Mouse (Mus musculus): Measurements from ENCODE around the gene Ttc7b.

Ttc7b gene

DNA sequence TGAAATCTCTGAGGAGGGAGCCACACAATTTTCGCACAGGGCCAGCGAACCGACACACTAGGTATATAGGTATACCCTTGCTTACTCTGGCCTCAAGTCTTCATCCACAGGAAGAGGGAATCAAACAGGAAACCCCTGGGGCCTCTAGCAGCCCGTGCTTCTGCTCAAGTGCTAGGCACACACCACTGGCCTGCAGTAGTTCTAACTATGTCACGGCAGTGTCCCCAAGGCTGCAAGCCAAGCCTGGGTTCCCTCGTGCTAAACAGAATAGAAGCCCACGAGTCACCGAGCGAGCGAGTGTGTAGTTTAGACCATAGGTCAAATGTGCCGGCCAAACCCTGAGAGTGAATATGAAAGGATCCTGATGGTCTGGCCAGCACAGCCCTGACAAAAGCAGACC lies 114.5 kb downstream of the Ttc7b start:
- no peak for DNase-seq

DNA sequence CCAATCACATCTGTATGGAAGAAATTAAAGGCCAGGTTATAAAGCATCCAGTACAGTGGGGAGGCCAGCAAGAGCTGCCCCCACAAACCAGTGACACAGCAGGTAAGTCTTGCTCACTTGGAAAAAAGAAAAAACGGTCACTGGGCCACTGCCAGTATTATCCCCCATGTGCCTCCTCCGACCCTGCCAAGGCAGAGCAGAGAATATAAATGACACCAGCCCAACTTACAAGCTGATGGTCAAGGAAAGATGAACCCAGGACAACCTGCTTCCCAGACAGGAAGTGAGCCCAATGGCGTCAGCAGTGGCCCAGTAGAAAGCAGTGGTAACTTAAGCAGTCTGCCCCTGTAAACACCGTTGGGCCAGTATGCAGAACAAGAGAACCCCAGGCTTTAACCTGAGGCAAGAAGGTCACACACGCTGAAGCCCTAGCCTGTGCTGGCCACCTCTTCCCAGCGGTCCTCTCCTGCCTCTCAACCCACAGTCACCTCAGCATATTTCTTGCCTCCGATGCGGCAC lies 115.1 kb downstream of the Ttc7b start:
- no peak for DNase-seq

GRCm38 (mm10) chr12:100404430-100404829 lies 116.2 kb downstream of the Ttc7b start:
- DNase-seq, result no peak

DNA sequence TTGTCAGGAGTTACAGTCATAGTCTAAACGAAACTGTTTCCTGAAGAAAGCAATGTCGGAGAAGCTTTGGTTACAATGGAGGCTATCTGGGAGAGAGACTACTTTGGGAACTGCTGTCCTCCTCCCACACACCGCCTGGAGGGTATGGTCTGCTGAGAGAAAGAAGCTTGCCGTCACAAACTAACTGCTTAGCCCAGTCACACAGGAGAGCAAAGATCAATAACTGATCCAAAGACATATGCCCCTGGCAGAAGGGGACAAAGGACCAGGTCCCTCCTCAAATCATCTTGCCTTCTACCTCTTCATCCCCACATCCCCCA lies 117.7 kb downstream of the Ttc7b start:
- DNase-seq, result no peak

DNA sequence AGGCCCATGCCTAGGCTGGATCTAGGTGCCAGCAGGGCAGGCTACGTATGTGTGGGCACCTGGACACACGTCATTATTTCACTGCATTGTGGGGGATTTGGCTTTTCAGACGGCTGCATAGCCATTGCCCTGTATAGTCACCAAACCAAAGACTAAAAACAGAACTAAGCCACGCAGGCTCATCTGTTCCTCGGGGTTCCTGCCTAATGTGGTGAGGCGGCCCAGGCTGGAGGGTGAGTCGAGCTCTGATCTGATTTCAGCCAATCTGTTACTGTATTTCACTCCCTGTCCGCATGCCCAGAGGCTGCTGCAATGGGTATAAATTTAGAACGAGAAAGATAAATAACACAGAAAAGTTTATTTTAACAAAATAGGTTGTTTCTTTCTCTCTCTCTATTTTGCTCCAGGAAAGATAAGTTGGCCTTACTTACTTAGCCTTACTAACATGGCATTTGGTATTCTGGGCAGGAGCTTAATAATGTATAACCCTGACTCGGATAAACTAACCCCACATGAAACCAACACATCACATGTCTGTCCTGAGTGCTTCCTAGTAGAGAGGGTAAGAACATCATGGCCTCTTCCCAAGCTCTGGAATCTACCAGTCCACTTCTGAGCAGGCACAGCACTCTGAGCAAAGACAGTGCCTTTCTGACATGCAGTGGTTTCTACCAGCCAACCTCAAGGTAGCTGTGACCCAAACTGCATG lies 118.2 kb downstream of the Ttc7b start:
- no peak for DNase-seq

- DNase-seq, result peak; percentile 13
Observed at GRCm38 (mm10) chr12:100400119-100400518, 120.5 kb downstream of the Ttc7b start.

- no peak for DNase-seq
Observed at GRCm38 (mm10) chr12:100399126-100399727, 121.4 kb downstream of the Ttc7b start.

DNA sequence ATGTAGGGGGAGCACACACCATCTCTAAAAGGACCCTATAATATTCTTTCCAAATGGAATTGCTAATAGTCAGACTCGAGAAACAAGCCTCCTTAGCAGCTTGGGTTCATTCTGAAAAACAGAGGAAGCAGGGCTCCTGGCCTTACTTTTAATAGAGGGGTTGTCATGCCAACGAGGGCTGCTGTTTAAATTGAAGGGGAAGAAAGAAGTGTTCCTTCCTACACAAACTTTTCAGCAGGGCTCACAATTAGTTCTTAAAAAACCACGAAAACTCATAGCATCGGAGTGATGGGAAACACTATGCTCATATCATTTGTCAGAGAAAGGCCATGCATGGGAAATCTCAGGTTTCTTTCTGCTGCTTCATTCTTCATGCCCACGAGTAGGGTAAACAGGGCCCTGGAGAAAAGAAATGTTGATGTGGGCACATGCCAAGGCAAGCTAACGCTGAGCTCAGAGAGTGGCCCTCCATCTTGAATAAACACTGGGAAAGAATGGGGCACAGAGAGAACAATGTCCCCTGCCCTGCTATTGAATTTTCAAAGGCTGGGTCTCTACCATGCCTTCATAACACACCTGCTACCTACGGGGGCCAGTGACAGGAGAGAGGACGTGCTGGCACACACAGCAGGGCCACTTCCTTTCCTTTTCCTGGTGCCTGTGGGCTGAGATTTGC lies 122.2 kb downstream of the Ttc7b start:
- DNase-seq, result no peak

- DNase-seq, result no peak
Observed at GRCm38 (mm10) chr12:100397432-100398146, 123.0 kb downstream of the Ttc7b start.

DNA sequence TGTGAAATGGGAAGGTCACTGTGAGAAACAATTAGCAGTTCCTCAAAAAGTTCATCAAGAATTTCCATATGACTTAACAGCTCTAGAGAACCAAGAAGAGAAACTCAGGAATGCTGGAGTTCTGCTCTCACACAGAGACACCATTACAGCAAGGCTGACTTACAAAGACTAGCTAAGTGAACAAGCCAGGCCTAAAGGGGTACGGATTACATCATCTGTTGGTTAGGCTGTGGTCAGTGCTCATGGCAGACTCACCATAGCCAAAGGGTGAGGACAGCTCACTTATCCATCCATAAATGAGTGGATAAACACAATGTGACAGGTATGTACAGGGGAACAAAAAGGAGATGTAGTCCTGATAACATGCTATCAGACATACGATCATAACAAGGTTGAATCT lies 123.8 kb downstream of the Ttc7b start:
- DNase-seq, result no peak

DNA sequence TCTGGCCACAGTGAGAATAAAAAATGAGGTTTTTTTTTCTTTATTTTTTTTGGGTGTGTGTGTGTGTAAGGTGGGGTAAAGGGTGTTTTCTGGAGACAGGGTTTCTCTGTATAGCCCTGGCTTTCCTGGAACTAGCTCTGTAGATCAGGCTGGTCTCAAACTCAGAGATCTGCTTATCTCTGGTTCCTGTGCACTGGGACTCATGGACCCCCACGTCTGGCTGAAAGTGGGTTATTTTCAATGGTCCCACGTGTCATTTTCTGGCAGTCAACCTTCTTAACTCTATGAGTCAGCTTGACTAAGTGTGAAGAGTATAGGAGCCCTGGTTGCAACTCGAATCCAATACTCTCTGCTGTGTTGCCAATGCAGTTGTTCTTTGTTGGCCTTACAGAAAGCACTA lies 127.1 kb downstream of the Ttc7b start:
- no peak for DNase-seq

GRCm38 (mm10) chr12:100393109-100393508 lies 127.5 kb downstream of the Ttc7b start:
- no peak for DNase-seq

- DNase-seq, result peak; percentile 60
Observed at GRCm38 (mm10) chr12:100392466-100392865, 128.2 kb downstream of the Ttc7b start.

GRCm38 (mm10) chr12:100391890-100392289 lies 128.7 kb downstream of the Ttc7b start:
- DNase-seq, result no peak

DNA sequence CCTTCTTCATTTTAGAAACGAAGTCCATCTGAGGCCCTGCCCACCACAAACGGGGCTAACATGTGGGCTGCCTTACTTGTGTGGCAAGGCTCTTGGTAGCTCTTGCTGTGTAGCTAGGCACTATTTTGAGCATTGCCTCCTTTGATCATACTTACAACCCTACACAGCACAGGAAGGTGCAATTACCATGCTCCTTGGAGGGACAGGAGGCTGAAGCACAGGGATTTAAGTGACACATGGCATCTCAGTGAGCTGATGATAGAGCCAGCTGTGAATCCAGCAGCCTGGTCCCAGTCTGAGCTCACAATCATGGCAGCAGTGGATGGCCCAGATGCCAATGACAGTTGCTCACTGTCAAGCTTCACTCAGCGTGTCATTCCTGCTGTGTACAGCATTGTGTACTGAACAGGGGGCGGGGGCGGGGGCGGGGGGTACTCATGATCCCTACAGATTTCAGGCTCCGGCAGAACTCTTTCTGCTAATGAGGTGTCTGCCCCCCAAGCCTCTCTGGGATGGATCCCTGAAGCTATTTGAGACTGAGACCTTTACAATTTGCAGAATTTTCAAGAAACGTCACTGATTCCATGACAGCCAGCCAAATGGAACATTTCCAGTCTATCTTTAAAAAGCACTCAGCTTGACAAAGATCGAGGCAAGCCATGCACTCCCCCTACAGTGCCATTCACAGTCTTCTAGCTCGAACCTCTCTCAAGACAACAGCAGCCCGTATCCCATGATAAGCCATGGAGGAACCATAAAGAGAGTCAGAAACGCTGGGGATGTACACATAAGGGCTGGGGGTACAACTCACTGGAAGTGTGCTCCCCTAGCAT lies 130.5 kb downstream of the Ttc7b start:
- DNase-seq, result no peak

- no peak for DNase-seq
Observed at GRCm38 (mm10) chr12:100386259-100386658, 134.4 kb downstream of the Ttc7b start.

GRCm38 (mm10) chr12:100382526-100382925 lies 138.1 kb downstream of the Ttc7b start:
- no peak for DNase-seq

DNA sequence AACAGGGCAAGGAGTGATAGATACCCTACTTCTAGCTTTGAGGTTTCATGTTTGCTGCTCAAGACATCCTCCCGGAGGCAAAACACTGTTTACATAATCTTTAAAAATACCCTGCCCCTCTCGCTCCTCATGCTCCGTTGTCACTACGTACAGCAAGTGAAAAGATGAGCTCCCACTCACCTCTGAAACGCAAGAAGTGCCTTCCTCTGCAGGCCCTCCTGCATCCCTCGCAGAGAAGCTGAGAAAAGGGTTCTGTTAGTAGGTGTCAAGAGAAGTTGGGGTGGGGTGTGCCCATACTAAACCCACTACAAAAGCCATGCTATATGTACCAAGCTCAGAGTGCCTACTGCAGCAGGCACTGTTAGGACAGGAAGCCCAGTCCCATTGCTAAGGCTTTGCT lies 138.7 kb downstream of the Ttc7b start:
- no peak for DNase-seq

GRCm38 (mm10) chr12:100380697-100381291 lies 139.8 kb downstream of the Ttc7b start:
- no peak for DNase-seq

DNA sequence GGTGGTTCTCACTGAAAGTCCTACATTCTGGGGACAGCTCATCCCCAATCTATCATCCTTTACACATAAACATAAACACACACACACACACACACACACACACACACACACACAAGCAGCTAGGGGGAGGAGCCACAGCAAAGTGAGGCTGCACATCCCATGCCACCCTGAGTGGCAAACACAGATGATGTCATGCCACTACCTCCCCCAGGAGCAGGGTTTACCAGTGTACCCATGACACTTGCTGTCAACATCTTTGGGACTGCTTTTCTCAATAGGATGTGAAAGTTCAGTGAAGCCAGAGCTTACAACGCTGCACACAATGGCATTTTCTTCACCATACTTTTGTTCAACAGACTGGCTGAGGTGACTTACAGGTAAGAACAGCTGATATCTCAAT lies 140.8 kb downstream of the Ttc7b start:
- no peak for DNase-seq

- DNase-seq, result no peak
Observed at GRCm38 (mm10) chr12:100378266-100378665, 142.4 kb downstream of the Ttc7b start.

DNA sequence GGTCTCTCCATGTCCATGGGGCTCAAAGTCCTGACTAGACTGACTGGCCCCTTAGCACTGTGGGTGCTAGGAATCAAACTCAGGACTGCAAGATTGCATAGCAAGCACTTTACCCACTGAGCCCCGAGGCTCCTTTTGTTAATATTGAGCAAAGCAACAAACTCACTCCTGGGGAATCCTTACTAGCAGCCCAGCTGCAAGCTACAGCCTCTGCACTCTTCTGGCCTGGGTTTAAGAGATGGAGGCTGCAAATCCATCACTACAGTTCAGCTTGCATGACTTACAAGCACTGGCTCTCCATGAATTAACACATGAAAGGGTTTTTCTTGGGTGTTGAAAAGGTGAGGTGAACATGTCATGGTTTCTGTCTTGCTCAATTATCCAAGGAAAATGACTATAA lies 142.8 kb downstream of the Ttc7b start:
- no peak for DNase-seq
